Mouse (Mus musculus): Measurements from ENCODE around the gene Hrasls. TPM values are rescaled to one million over a fixed set of nuclear protein-coding genes. Genes with fewer than 3 reads are reported as not detected.

Hrasls gene
- total RNA-seq (2014; fragmentation: Nextera tagmentation): not detected in 2 replicates
- total RNA-seq (2017): not detected in 2 replicates

GRCm38 (mm10) chr16:29209605-29210411 lies at the start of gene Hrasls:
Hrasls (plus strand) TSS chr16:29209695.
- ATAC-seq (replicated peaks; ENCODE audit: poor library complexity, severe bottlenecking): no peak

GRCm38 (mm10) chr16:29162271-29162670 lies 47.2 kb upstream of the Hrasls start:
- ATAC-seq (replicated peaks; ENCODE audit: poor library complexity, severe bottlenecking): no peak

GRCm38 (mm10) chr16:29167051-29167450 lies 42.4 kb upstream of the Hrasls start:
- no peak for ATAC-seq (replicated peaks; ENCODE audit: poor library complexity, severe bottlenecking)

GRCm38 (mm10) chr16:29171741-29172140 lies 37.8 kb upstream of the Hrasls start:
- no peak for ATAC-seq (replicated peaks; ENCODE audit: poor library complexity, severe bottlenecking)

- ATAC-seq (replicated peaks; ENCODE audit: poor library complexity, severe bottlenecking): no peak
These were observed 36.3 kb upstream of the Hrasls start for GRCm38 (mm10) chr16:29173201-29173600.

- no peak for ATAC-seq (replicated peaks; ENCODE audit: poor library complexity, severe bottlenecking)
These were observed 34.6 kb upstream of the Hrasls start for GRCm38 (mm10) chr16:29174831-29175350.

- no peak for ATAC-seq (replicated peaks; ENCODE audit: poor library complexity, severe bottlenecking)
These were observed 16.6 kb upstream of the Hrasls start for GRCm38 (mm10) chr16:29192911-29193310.

GRCm38 (mm10) chr16:29193981-29194380 lies 15.5 kb upstream of the Hrasls start:
- ATAC-seq (replicated peaks; ENCODE audit: poor library complexity, severe bottlenecking): no peak

GRCm38 (mm10) chr16:29195156-29195555 lies 14.3 kb upstream of the Hrasls start:
- no peak for ATAC-seq (replicated peaks; ENCODE audit: poor library complexity, severe bottlenecking)

- ATAC-seq (replicated peaks; ENCODE audit: poor library complexity, severe bottlenecking): no peak
These were observed 11.0 kb upstream of the Hrasls start for GRCm38 (mm10) chr16:29198461-29198860.

- ATAC-seq (replicated peaks; ENCODE audit: poor library complexity, severe bottlenecking): no peak
These were observed 8.3 kb upstream of the Hrasls start for GRCm38 (mm10) chr16:29201146-29201545.

GRCm38 (mm10) chr16:29204875-29205274 lies 4.6 kb upstream of the Hrasls start:
- ATAC-seq (replicated peaks; ENCODE audit: poor library complexity, severe bottlenecking): no peak

GRCm38 (mm10) chr16:29205581-29205980 lies 3.9 kb upstream of the Hrasls start:
- ATAC-seq (replicated peaks; ENCODE audit: poor library complexity, severe bottlenecking): no peak

- no peak for ATAC-seq (replicated peaks; ENCODE audit: poor library complexity, severe bottlenecking)
These were observed 654 bp upstream of the Hrasls start for GRCm38 (mm10) chr16:29208841-29209240.

GRCm38 (mm10) chr16:29216395-29217295 lies 7.2 kb downstream of the Hrasls start:
- no peak for ATAC-seq (replicated peaks; ENCODE audit: poor library complexity, severe bottlenecking)

GRCm38 (mm10) chr16:29235951-29236350 lies 26.5 kb downstream of the Hrasls start:
- no peak for ATAC-seq (replicated peaks; ENCODE audit: poor library complexity, severe bottlenecking)

- no peak for ATAC-seq (replicated peaks; ENCODE audit: poor library complexity, severe bottlenecking)
These were observed 44.8 kb downstream of the Hrasls start for GRCm38 (mm10) chr16:29254325-29254724.

All from granulocyte monocyte progenitor cell, adult 5-6 weeks (primary cell).